16 mouse cellular contexts compared by ENCODE assay signal in the genomic region with DNA sequence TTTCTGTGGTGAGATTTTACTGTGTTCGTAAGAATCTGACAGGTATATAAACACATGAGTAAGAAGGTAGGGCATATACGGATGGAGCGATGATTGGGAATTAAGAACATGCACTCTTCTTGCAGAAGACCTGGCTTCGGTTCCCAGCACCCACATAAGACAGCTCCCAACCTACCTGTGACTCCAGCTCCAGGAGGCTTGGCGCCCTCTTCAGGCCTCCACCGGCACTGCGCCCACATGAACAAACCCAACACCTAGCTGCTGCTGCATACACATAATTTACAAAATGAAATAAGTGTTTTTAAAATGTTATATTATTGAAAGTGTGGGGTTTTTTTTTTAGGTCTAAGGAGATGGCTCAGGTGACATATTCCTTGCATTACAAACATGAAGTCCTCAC.
A peak's percentile ranks its signal among the peaks of the same experiment; 100 is the strongest.
DNase-seq lines count a peak whose midpoint lies in the region; ATAC-seq and TF ChIP-seq lines count a peak whose summit lies in the region.
"Had no signal": no experiment of that assay in that cellular context is flagged by ENCODE, and none has a peak within 500 bp of the region (broad histone marks: within the 10 kb centered on the region; RNA-seq: fewer than 3 reads in every experiment).

No protein-coding gene starts in this region.

- H3K9me3 ChIP-seq in heart, embryonic 11.5 days (replicated peaks; ENCODE audit: control insufficient read depth, low read length) = peaks cover 2% of the 10 kb centered on the region; the same call in 1 of the 2 replicates
- no peaks in the 10 kb centered on the region; the same call in 1 of the 2 replicates for H3K9me3 ChIP-seq in midbrain, embryonic 16.5 days (replicated peaks; ENCODE audit: control insufficient read depth, low read length, poor library complexity, severe bottlenecking)

- no peak for TF ChIP-seq EP300 in heart, adult 2 months (IDR thresholded peaks at IDR 0.05; ENCODE audit: insufficient read depth, low read depth, low read length)

- H3K27me3 ChIP-seq in heart, adult 2 months (ENCODE audit: control insufficient read depth, insufficient read depth, low read length) = no peaks in the 10 kb centered on the region
- H3K27me3 ChIP-seq in heart, embryonic 11.5 days (ENCODE audit: control insufficient read depth, insufficient read depth, low read length) = no peaks in the 10 kb centered on the region
- no peaks in the 10 kb centered on the region; the same call in 1 of the 2 replicates for H3K27me3 ChIP-seq in thymus, adult 2 months (ENCODE audit: control insufficient read depth, insufficient read depth, low read length)
- no peaks in the 10 kb centered on the region for H3K27me3 ChIP-seq in midbrain, embryonic 16.5 days (ENCODE audit: control insufficient read depth, insufficient read depth, low read depth, low read length)
- H3K27me3 ChIP-seq: neural tube, embryonic 12.5 days had no signal

- no peak for TF ChIP-seq POLR2A in heart, adult 2 months (IDR thresholded peaks at IDR 0.05; ENCODE audit: insufficient read depth, low read depth, low read length)
- no peak for TF ChIP-seq POLR2A in thymus, adult 2 months (IDR thresholded peaks at IDR 0.05; ENCODE audit: control insufficient read depth, extremely low read depth, insufficient read depth, low read length, poor library complexity)
- TF ChIP-seq POLR2A in embryonic fibroblast, embryonic 13.5 days (IDR thresholded peaks at IDR 0.05; ENCODE audit: low read depth, low read length) = no peak

- no peaks in the 10 kb centered on the region; the same call in 1 of the 2 replicates for H3K4me1 ChIP-seq in heart, adult 2 months (ENCODE audit: control insufficient read depth, insufficient read depth, low read length)
- H3K4me1 ChIP-seq in heart, embryonic 11.5 days (ENCODE audit: control insufficient read depth, insufficient read depth, low read length) = no peaks in the 10 kb centered on the region
- peaks cover 4% of the 10 kb centered on the region for H3K4me1 ChIP-seq in thymus, adult 2 months (replicated peaks; ENCODE audit: control insufficient read depth, insufficient read depth, low read length)
- peaks cover 6% of the 10 kb centered on the region for H3K4me1 ChIP-seq in embryonic fibroblast, embryonic 13.5 days (ENCODE audit: control insufficient read depth, insufficient read depth, low read length)
- H3K4me1 ChIP-seq in midbrain, embryonic 16.5 days (ENCODE audit: control insufficient read depth, insufficient read depth, low read length) = no peaks in the 10 kb centered on the region
- H3K4me1 ChIP-seq: neural tube, embryonic 12.5 days had no signal

- DNase-seq in heart, adult 2 months = no peak
- DNase-seq in thymus, adult 2 months = no peak
- no peak for DNase-seq in thymus, postnatal 25 days
- DNase-seq in right cerebral cortex, postnatal 4 days = no peak
- DNase-seq: adrenal gland, postnatal 25 days; cerebellum, adult 9-11 months; gastrocnemius, postnatal 25 days; heart, postnatal 14 days; kidney, adult 8-10 months; lung, postnatal 10 days; right cerebral cortex, postnatal 25 days had no signal

- WGBS in heart, adult 2 months = 92% methylated on average over 7 of the region's 7 CpGs
- WGBS in heart, embryonic 11.5 days (ENCODE audit: insufficient replicate concordance) = 92% methylated on average over 7 of the region's 7 CpGs
- 97% methylated on average over 7 of the region's 7 CpGs for WGBS in thymus, adult 2 months
- 96% methylated on average over 7 of the region's 7 CpGs for WGBS in midbrain, embryonic 16.5 days

- no peaks in the 10 kb centered on the region for H3K36me3 ChIP-seq in heart, adult 2 months (ENCODE audit: control insufficient read depth, insufficient read depth, low read length)
- no peaks in the 10 kb centered on the region for H3K36me3 ChIP-seq in heart, embryonic 11.5 days (ENCODE audit: control insufficient read depth, insufficient read depth, low read length)
- H3K36me3 ChIP-seq in thymus, adult 2 months (ENCODE audit: control insufficient read depth, insufficient read depth, low read length) = peaks cover 31% of the 10 kb centered on the region
- H3K36me3 ChIP-seq in midbrain, embryonic 16.5 days (ENCODE audit: control insufficient read depth, insufficient read depth, low read length) = no peaks in the 10 kb centered on the region
- H3K36me3 ChIP-seq: neural tube, embryonic 12.5 days had no signal

- H3K4me2 ChIP-seq in heart, embryonic 11.5 days = no peak overlapping the region
- H3K4me2 ChIP-seq in midbrain, embryonic 16.5 days (ENCODE audit: low read length) = no peak overlapping the region
- H3K4me2 ChIP-seq: neural tube, embryonic 12.5 days had no signal

- no peak overlapping the region for H3K9ac ChIP-seq in heart, adult 2 months (ENCODE audit: low read depth, low read length)
- H3K9ac ChIP-seq in heart, embryonic 11.5 days (ENCODE audit: low read depth, low read length) = no peak overlapping the region
- H3K9ac ChIP-seq in midbrain, embryonic 16.5 days (ENCODE audit: low read depth, low read length) = no peak overlapping the region
- H3K9ac ChIP-seq: neural tube, embryonic 12.5 days had no signal

- H3K79me2 ChIP-seq in heart, adult 2 months (replicated peaks; ENCODE audit: control insufficient read depth, insufficient read depth, low read length) = no peaks in the 10 kb centered on the region

- no peak overlapping the region for H3K4me3 ChIP-seq in heart, adult 2 months
- no peak overlapping the region for H3K4me3 ChIP-seq in heart, embryonic 11.5 days (ENCODE audit: low read depth, low read length)
- no peak overlapping the region for H3K4me3 ChIP-seq in thymus, adult 2 months (ENCODE audit: control insufficient read depth, insufficient read depth, low read length)
- no peak overlapping the region for H3K4me3 ChIP-seq in embryonic fibroblast, embryonic 13.5 days (ENCODE audit: insufficient read depth, low read length)
- H3K4me3 ChIP-seq in midbrain, embryonic 16.5 days (ENCODE audit: low read depth, low read length) = no peak overlapping the region
- H3K4me3 ChIP-seq: neural tube, embryonic 12.5 days had no signal

- TF ChIP-seq CTCF in heart, adult 2 months (IDR thresholded peaks at IDR 0.05) = peak; percentile 52
- peak; percentile 55; the same call in 1 of the 2 replicates for TF ChIP-seq CTCF in thymus, adult 2 months (IDR thresholded peaks at IDR 0.05; ENCODE audit: borderline replicate concordance, control insufficient read depth, extremely low read depth, insufficient read depth, low read length, poor library complexity)
- TF ChIP-seq CTCF in embryonic fibroblast, embryonic 13.5 days (IDR thresholded peaks at IDR 0.05; ENCODE audit: borderline replicate concordance, insufficient read depth, low read length) = peak; percentile 31; the same call in 1 of the 2 replicates

- intact Hi-C loops in heart, adult 2 months (cut with DNase I) = no loop called here

- ATAC-seq in heart, embryonic 11.5 days (replicated peaks; ENCODE audit: insufficient number of reproducible peaks, low FRiP score, low TSS enrichment) = no peak
- ATAC-seq in megakaryocyte-erythroid progenitor cell, adult 5-6 weeks (replicated peaks; ENCODE audit: low FRiP score, low TSS enrichment, poor library complexity, severe bottlenecking) = no peak
- ATAC-seq in midbrain, embryonic 16.5 days = no peak

- no peak overlapping the region for H3K27ac ChIP-seq in heart, adult 2 months
- no peak overlapping the region for H3K27ac ChIP-seq in heart, embryonic 11.5 days (ENCODE audit: low read depth, low read length)
- no peak overlapping the region for H3K27ac ChIP-seq in thymus, adult 2 months (ENCODE audit: control insufficient read depth, insufficient read depth, low read length)
- H3K27ac ChIP-seq in embryonic fibroblast, embryonic 13.5 days (ENCODE audit: insufficient read depth, low read length) = no peak overlapping the region
- H3K27ac ChIP-seq in midbrain, embryonic 16.5 days (ENCODE audit: low read length) = no peak overlapping the region
- H3K27ac ChIP-seq: neural tube, embryonic 12.5 days had no signal
